Mouse (Mus musculus) heart, postnatal 0 days (tissue): ENCODE measurements around the gene Aebp1. TPM values are rescaled to one million over a fixed set of nuclear protein-coding genes. Genes with fewer than 3 reads are reported as not detected.

ENCODE experiments used
- ATAC-seq: fragments of 200-750 bp; cut with Nextera tagmentation; 2 replicates; pipeline ENCODE4 v1.8.0; 2017; ENCODE audit warnings: low read depth, moderate number of reproducible peaks, moderate library complexity; ENCODE audit not compliant: insufficient read depth
- DNase-seq: peaks from one replicate; pipeline ENCODE4 v3.0.0-alpha.2; 2016; ENCODE audit warnings: low spot score
- H3K27ac ChIP-seq: fragments of 300-500 bp; sonication (generic); 2 replicates; pipeline ENCODE4 v1.5.1; 2014; ENCODE audit warnings: low read depth, mild to moderate bottlenecking
- H3K27me3 ChIP-seq: fragments of 300-500 bp; sonication (generic); 2 replicates; pipeline ENCODE4 v1.6.1; 2014; ENCODE audit warnings: low read length, mixed read lengths; ENCODE audit not compliant: control insufficient read depth, insufficient read depth
- H3K36me3 ChIP-seq: fragments of 300-500 bp; sonication (generic); replicated peaks from 2 replicates; pipeline ENCODE4 v1.6.1; 2014; ENCODE audit warnings: low read length, mixed read lengths; ENCODE audit not compliant: control insufficient read depth, insufficient read depth
- H3K4me1 ChIP-seq: fragments of 300-500 bp; sonication (generic); 2 replicates; pipeline ENCODE4 v1.6.1; 2014; ENCODE audit warnings: antibody characterized with exemption; ENCODE audit not compliant: control insufficient read depth, insufficient read depth
- H3K4me2 ChIP-seq: fragments of 300-500 bp; sonication (generic); 2 replicates; pipeline ENCODE4 v1.6.1; 2014; ENCODE audit warnings: low read depth, mild to moderate bottlenecking, low read length, moderate library complexity
- H3K4me3 ChIP-seq: fragments of 300-500 bp; sonication (generic); 2 replicates; pipeline ENCODE4 v1.5.1; 2014; ENCODE audit warnings: low read depth, low read length
- H3K9ac ChIP-seq: fragments of 300-500 bp; sonication (generic); replicated peaks from 2 replicates; pipeline ENCODE4 v1.6.1; 2014; ENCODE audit warnings: low read depth, low read length, mixed read lengths
- H3K9me3 ChIP-seq: fragments of 300-500 bp; sonication (generic); replicated peaks from 2 replicates; pipeline ENCODE4 v1.6.1; 2016; ENCODE audit warnings: low read length; ENCODE audit not compliant: control insufficient read depth
- CTCF ChIP-seq: IDR thresholded peaks from 2 replicates; pipeline ENCODE4 v1.5.1; 2016; ENCODE audit warnings: antibody characterized with exemption, control low read depth, low read depth
- EP300 ChIP-seq: IDR thresholded peaks from 2 replicates; pipeline ENCODE4 v1.6.1; 2016; ENCODE audit warnings: antibody characterized with exemption, low read depth
- WGBS: fragments of 180-500 bp; shearing (Covaris S2); extraction: QIAGEN DNeasy Blood & Tissue Kit; methylation state at CpG from one replicate; pipeline ENCODE4 v1.1.7; 2014; 5-methylcytosine and 5-hydroxymethylcytosine counted together
- polyA plus RNA-seq: library from polyadenylated mRNA; unstranded; fragments of >200 nt; fragmentation: Nextera tagmentation; extraction: Ambion mirVana; gene quantifications from 2 replicates; pipeline ENCODE4 v1.2.1, GENCODE M21; 2015
- total RNA-seq: library from RNA; depleted of rRNA; stranded (reverse); fragments of >200 nt; gene quantifications from 2 replicates; pipeline ENCODE4 v1.2.3, GENCODE M21; 2014; ENCODE audit warnings: low replicate concordance

Aebp1 gene
- total and polyA plus RNA-seq, 2 experiments from 2014 or later: 14.2 to 17.5 TPM

DNA sequence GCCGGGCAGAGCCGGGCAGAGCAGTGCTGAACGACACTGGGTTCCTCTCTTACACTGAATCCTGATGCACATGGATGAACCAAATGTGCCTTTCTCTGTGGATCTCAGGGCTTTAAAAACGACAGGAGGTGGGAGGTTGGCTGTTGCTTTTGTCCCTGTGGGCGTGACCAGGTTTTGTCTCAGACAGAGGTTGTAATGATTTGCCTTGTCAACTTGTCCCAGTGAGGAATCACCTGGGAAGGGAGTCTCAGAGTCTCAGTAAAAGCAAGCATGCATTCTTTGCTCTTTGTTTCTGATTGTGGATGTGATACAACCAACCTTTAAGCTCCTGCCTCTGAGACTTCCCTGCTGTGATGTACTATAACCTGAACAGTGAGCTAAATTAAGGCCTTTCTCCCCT lies 45.3 kb downstream of the Aebp1 start:
- WGBS: 78% methylated on average over 5 of the region's 5 CpGs
- Histone ChIP-seq H3K4me3 (no peak overlapping the region), H3K4me2 (no peak overlapping the region), H3K9ac (no peak overlapping the region), H3K4me1 (no peaks in the 10 kb centered on the region), H3K27me3 (0 out of 2 replicates have a peak, but pooled peaks cover 7% of the 10 kb centered on the region), H3K27ac (no peak overlapping the region), H3K9me3 (no peaks in the 10 kb centered on the region), H3K36me3 (no peaks in the 10 kb centered on the region)
- TF ChIP-seq EP300 (no peak), CTCF (no peak)
- DNase-seq (no peak), ATAC-seq (no peak)

DNA sequence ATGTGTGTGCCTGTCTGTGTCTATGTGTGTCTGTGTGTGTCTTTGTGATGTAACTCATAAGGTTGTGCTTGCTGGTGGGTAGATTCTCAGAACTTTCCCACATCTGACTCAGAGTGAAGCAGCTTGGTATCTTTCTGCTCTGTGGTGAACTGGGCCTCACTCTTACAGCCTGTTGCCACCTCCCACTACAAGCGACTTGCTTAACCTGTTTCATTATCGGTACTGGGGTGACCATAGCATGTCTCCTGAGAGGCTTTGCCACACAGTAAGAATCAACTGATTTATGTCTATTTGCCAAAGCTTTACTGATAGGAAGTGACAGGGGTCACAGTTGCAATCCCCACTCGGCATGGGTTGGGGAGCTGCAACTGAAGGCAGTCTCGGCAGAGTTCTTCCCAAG lies 46.9 kb downstream of the Aebp1 start:
- ATAC-seq (no peak), DNase-seq (no peak)
- H3K9me3 ChIP-seq: no peaks in the 10 kb centered on the region
- H3K9ac ChIP-seq: no peak overlapping the region
- no peak overlapping the region for H3K27ac ChIP-seq
- no peak overlapping the region for H3K4me2 ChIP-seq
- no peaks in the 10 kb centered on the region for H3K27me3 ChIP-seq
- H3K4me3 ChIP-seq: no peak overlapping the region
- H3K4me1 ChIP-seq: 0 out of 2 replicates have a peak, but pooled peaks cover 5% of the 10 kb centered on the region
- 62% methylated on average over 4 of the region's 4 CpGs for WGBS
- TF ChIP-seq EP300 (no peak), CTCF (no peak)
- no peaks in the 10 kb centered on the region for H3K36me3 ChIP-seq

DNA sequence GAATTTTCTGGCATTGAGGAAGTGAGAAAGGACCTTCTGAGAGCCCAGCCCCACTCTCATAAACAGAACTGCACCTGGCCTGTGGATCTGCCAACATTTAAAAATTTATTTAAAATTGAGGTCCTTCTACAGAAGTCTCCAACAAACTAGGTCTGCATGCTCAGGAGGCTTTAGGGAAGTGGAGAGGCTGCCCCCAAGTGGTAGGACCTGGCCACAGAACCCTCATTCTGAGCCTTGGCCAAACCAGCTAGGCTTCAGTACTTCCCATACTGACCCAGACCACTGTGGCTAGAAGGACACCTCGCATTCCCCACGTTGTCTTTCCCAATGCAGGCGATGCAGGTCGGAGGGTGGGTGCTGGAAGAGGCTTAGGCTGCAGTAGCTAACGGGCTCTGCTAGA lies 50.9 kb downstream of the Aebp1 start:
- ATAC-seq (peak; percentile 65), DNase-seq (peak; percentile 52)
- Histone ChIP-seq H3K4me3 (no peak overlapping the region), H3K9me3 (no peaks in the 10 kb centered on the region), H3K9ac (no peak overlapping the region), H3K4me2 (no peak overlapping the region), H3K4me1 (peaks cover 24% of the 10 kb centered on the region), H3K27ac (no peak overlapping the region), H3K27me3 (no peaks in the 10 kb centered on the region), H3K36me3 (no peaks in the 10 kb centered on the region)
- 18% methylated on average over 5 of the region's 5 CpGs for WGBS
- TF ChIP-seq EP300 (no peak), CTCF (peak; percentile 84)

DNA sequence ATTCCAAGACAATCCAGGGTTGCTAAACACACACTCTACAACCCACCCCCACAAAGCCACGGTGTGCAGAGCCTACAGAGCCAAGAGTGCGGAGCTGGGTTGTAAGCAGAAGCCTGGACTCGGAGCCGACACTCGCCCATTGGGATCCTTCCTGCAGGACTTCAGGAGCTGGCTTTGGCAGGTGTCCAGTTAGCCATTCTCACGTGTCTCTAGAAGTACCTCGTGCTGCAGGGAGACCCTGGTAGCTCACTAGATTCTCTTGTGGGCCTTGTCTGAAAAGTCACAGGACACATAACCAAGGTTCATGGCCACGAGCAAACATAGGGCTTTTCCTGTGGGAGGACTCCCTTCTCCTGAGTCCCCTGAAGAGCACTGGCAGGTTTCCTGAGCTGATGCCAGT lies 51.5 kb downstream of the Aebp1 start:
- Histone ChIP-seq H3K4me3 (no peak overlapping the region), H3K27ac (no peak overlapping the region), H3K9me3 (no peaks in the 10 kb centered on the region), H3K9ac (no peak overlapping the region), H3K36me3 (no peaks in the 10 kb centered on the region), H3K4me1 (peaks cover 28% of the 10 kb centered on the region), H3K4me2 (no peak overlapping the region), H3K27me3 (no peaks in the 10 kb centered on the region)
- DNase-seq (no peak), ATAC-seq (no peak)
- TF ChIP-seq EP300 (no peak), CTCF (no peak)
- 25% methylated on average over 8 of the region's 8 CpGs for WGBS

DNA sequence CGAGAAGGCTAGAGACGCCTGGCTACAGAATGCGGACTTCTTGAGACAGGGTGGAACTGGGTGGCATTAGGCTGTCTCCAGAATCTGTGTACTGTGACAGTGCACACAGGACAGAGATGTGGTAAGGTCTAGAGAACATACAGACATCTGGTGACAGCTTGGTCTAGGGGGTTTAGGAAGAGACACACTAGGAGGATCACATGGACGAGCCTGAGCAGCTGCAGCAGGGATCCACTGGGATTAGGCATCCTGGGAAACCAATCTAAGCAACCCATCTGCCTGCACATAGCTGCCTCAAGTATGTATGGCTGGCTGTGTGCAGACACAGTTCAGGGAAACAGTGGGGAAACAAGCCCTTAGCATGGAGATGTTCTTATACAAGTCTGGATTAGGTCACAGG lies 52.2 kb downstream of the Aebp1 start:
- Histone ChIP-seq H3K36me3 (no peaks in the 10 kb centered on the region), H3K4me3 (no peak overlapping the region)

DNA sequence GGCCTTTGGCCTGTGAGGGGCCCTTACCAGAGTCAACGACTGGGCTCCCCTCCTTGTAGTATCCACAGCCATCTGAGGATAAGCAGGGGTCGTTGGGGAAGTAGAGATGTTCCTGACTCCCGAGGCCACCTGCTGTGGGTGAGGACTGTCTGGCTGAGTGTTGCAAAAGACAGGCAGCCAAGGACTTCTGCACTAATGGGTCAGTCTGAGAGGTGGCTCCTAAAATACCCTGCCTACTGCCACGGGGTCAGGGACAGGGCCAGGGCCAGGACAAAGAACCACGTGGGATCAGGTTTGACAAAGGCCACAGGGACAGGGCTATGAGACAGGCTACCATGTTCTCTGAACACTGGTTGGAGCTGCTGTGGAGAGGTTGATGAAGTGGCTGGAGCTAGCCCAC lies 53.2 kb downstream of the Aebp1 start:
- no peak overlapping the region for H3K9ac ChIP-seq
- H3K36me3 ChIP-seq: no peaks in the 10 kb centered on the region
- no peaks in the 10 kb centered on the region for H3K27me3 ChIP-seq
- 52% methylated on average over 5 of the region's 5 CpGs for WGBS
- TF ChIP-seq EP300: no peak
- TF ChIP-seq CTCF: no peak
- no peak for ATAC-seq
- no peak overlapping the region for H3K27ac ChIP-seq
- no peak overlapping the region for H3K4me3 ChIP-seq
- DNase-seq: no peak
- H3K4me1 ChIP-seq: peaks cover 28% of the 10 kb centered on the region
- no peaks in the 10 kb centered on the region for H3K9me3 ChIP-seq
- no peak overlapping the region for H3K4me2 ChIP-seq

More for the DNA sequence above, 52.2 kb downstream of the Aebp1 start:
- Histone ChIP-seq H3K9me3 (no peaks in the 10 kb centered on the region), H3K4me1 (peaks cover 28% of the 10 kb centered on the region), H3K27me3 (no peaks in the 10 kb centered on the region), H3K27ac (no peak overlapping the region), H3K4me2 (no peak overlapping the region), H3K9ac (no peak overlapping the region)
- no peak for DNase-seq
- TF ChIP-seq CTCF: no peak
- no peak for TF ChIP-seq EP300
- no peak for ATAC-seq
- 77% methylated on average over 4 of the region's 4 CpGs for WGBS
